Mouse (Mus musculus) megakaryocyte-erythroid progenitor cell, adult 5-6 weeks (primary cell): ENCODE measurements at regions not wholly inside any gene's neighbourhood (a gene's known extent, or its start where the extent isn't known, plus 50 kb on each side); places are given as distances from the start of the nearest gene placed in this dataset.
"Not testable (repeated sequence)": the region's sequence is repeated elsewhere in the genome, so short reads cannot be mapped to it uniquely, and the experiment has no call there.

Source experiments
- ATAC-seq: replicated peaks from 2 replicates; pipeline ENCODE4 v1.8.0; 2016; ENCODE audit warnings: mild to moderate bottlenecking, inconsistent platforms; ENCODE audit not compliant: severe bottlenecking, poor library complexity, low FRiP score, low TSS enrichment

GRCm38 (mm10) chr1:177501288-177501687 is 59.1 kb downstream of the Zbtb18 start:
- ATAC-seq = no peak

DNA sequence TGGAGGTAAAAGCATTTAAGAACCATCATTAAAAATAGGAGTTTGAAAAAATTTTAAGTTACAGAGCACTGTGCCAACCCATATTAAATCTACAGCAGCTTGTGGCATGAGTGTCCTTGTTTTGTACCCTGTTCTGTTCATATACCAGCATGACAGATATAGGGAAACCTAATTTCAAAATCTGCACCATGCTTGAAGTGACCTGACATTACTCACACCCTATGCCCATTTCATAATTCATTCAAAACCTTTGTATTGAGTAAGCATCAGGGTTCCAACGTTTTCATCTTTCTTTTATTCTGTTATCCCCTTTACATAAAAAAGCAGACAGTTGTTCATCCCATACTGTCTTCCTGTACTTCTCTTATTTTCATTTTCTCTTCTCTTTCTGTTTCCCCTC is 61.8 kb downstream of the Zbtb18 start:
- no peak for ATAC-seq

- ATAC-seq = no peak
Measured at GRCm38 (mm10) chr1:177504743-177505142, 62.6 kb downstream of the Zbtb18 start.

- ATAC-seq = not testable (repeated sequence)
Measured at GRCm38 (mm10) chr1:177507398-177507797, 65.2 kb downstream of the Zbtb18 start.

GRCm38 (mm10) chr1:177509786-177510185 is 67.6 kb downstream of the Zbtb18 start:
- no peak for ATAC-seq

DNA sequence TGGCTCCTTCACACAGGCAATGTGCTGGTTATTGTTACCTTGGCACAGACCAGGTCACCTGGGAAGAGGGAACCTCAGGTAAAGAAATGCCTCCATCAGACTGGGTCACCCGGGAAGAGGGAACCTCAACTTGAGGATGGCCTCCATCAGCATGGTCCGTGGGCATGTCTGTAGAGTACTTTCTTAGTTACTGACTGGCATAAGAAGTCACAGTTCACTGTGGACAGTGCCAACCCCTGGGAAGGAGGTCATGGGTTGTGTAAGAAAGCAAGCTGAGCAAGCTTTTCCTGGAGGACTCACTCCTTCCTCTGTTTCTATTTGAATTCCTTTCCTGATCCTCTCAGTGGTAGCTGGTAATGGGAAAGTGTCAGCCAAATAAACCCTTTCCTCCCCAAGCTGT is 70.0 kb downstream of the Zbtb18 start:
- no peak for ATAC-seq

- no peak for ATAC-seq
Measured at GRCm38 (mm10) chr1:177517934-177518610, 75.9 kb downstream of the Zbtb18 start.

DNA sequence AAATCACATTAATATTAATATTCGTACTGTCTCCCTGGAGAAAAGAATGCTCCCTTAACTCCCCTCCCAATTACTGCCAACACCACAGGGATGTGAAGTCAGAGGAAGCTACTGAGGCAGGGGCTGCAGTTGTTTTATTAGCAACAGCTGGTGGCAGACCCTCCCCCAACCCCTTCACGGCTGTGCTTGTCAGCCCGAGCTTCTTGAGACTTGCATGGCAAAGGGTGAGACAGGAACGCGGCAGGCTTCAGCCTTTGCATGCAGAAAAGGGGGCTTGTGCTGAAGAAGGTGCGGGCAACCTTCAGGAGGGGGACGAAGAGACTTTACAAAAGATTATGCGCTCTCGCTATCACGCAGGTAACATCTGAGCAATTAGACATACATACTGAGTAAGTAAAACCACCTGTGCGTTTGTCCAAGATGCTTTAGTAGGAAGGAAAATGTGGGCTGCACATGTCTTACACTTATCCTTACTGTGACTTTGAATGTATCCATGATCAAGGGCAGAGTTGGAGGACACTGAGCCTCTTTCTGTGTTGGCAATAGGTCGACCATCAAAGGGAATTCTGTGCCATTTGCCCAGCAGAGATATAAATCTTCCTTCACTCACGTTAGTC is 76.9 kb downstream of the Zbtb18 start:
- no peak for ATAC-seq

GRCm38 (mm10) chr1:177521110-177521509 is 79.0 kb downstream of the Zbtb18 start:
- ATAC-seq = no peak

DNA sequence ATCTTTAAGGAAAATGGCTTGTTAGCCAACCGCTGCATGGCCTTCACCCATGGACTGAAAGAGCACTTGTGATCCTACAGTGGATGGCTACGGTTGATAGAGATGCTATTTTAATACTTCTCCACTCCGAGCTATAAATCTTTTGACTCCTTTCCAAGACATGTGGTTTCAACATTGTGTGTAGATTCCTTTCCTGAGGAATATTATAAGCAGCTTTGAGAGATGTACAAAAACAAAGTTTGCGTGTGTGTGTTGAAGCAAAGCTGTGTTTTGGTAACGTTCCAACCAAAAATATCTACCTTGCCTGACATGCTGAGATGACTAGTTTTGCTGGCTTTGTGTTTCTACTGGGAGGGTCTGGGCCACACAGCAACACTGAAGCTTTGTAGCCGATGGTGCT is 83.0 kb downstream of the Zbtb18 start:
- no peak for ATAC-seq

- no peak for ATAC-seq
Measured at GRCm38 (mm10) chr1:177531791-177532190, 89.6 kb downstream of the Zbtb18 start.

DNA sequence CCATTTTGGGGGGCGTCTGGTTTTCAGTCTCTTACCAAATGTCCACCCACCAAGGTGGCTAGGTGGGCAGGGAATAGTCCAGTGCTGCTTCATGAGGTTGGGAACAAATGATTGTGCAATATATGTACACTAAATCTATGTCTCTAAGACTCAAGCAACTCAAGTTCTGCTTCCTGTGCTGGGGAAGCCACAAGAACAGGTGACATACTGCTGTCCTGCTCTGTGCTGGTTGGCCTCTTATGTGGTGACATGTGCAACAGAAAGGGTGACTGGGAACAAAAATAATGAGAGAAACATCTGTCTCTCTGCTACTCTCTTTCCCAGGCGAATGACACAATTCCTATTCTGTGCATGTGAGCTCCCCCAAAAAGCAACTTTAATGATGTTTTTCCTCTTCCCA is 90.5 kb downstream of the Zbtb18 start:
- ATAC-seq = no peak

- no peak for ATAC-seq
Measured at GRCm38 (mm10) chr1:177533332-177533731, 91.2 kb downstream of the Zbtb18 start.

GRCm38 (mm10) chr1:177545031-177545735 is 103.0 kb downstream of the Zbtb18 start:
- ATAC-seq = no peak

- no peak for ATAC-seq
Measured at GRCm38 (mm10) chr1:177547716-177548115, 105.6 kb downstream of the Zbtb18 start.

GRCm38 (mm10) chr1:177555471-177556291 is 113.5 kb downstream of the Zbtb18 start:
- peak; percentile 48 for ATAC-seq

- peak; percentile 69 for ATAC-seq
Measured at GRCm38 (mm10) chr1:177557432-177557831, 115.3 kb downstream of the Zbtb18 start.

DNA sequence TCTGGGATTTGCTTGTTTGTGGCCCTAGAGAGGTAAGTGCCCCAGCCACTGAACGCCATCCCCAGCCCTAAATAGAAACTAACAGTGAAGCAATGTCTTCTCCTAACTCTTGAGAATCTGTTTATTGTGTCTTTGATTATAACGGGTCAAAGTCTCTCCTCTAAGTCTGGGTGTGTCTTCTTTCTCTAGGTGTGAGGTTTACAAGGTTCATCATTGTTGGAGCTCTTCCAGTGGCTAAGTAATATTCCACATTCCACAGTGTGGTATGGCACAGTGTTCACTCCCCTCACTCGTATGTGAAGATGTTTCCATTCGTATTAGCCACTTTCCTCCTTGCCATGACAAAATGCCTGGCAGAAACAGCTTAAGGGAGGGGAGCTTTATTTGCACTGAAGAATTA is 115.7 kb downstream of the Zbtb18 start:
- ATAC-seq = no peak

GRCm38 (mm10) chr1:177561716-177562588 is 119.8 kb downstream of the Zbtb18 start:
- ATAC-seq = no peak
